Mouse (Mus musculus) bone marrow, adult 2 months (tissue): ENCODE results near the gene Abcb6. TPM values are rescaled to one million over a fixed set of nuclear protein-coding genes. Genes with fewer than 3 reads are reported as not detected.

Experiments used
- H3K27ac ChIP-seq: fragments of 200-500 bp; 2 replicates; pipeline ENCODE4 v1.5.1; 2012; ENCODE audit warnings: low read depth, mild to moderate bottlenecking, control low read depth, inconsistent platforms, low read length; ENCODE audit not compliant: control insufficient read depth, poor library complexity, insufficient read depth
- H3K4me1 ChIP-seq: fragments of 200-500 bp; 2 replicates; pipeline ENCODE4 v1.6.1; 2011; ENCODE audit warnings: low read length; ENCODE audit not compliant: control insufficient read depth, insufficient read depth
- H3K4me3 ChIP-seq: fragments of 200-500 bp; replicated peaks from 2 replicates; pipeline ENCODE3; 2011; ENCODE audit warnings: mild to moderate bottlenecking, low read depth, low read length, control low read depth; ENCODE audit not compliant: control insufficient read depth
- CTCF ChIP-seq: fragments of 200-500 bp; IDR thresholded peaks from 2 replicates; pipeline ENCODE4 v1.5.1; 2011; ENCODE audit warnings: low read length, control low read depth; ENCODE audit not compliant: control insufficient read depth, insufficient read depth
- POLR2A ChIP-seq: fragments of 200-500 bp; IDR thresholded peaks from 2 replicates; pipeline ENCODE4 v1.6.1; 2011; ENCODE audit warnings: low read depth, mild to moderate bottlenecking, control low read depth, low read length, borderline replicate concordance; ENCODE audit not compliant: control insufficient read depth
- WGBS: fragments of 180-500 bp; shearing (Covaris S2); methylation state at CpG from one replicate; pipeline ENCODE4 v1.1.7; 2018; 5-methylcytosine and 5-hydroxymethylcytosine counted together
- polyA plus RNA-seq: library from polyadenylated mRNA; stranded (reverse); fragments of >200 nt; gene quantifications from 2 replicates; pipeline ENCODE4 v1.2.4, GENCODE M21; 2011; ENCODE audit warnings: low replicate concordance; ENCODE audit not compliant: missing spikeins, insufficient read depth, insufficient read length

Gene Abcb6
- polyA plus RNA-seq, 1 experiment: 182 TPM

DNA sequence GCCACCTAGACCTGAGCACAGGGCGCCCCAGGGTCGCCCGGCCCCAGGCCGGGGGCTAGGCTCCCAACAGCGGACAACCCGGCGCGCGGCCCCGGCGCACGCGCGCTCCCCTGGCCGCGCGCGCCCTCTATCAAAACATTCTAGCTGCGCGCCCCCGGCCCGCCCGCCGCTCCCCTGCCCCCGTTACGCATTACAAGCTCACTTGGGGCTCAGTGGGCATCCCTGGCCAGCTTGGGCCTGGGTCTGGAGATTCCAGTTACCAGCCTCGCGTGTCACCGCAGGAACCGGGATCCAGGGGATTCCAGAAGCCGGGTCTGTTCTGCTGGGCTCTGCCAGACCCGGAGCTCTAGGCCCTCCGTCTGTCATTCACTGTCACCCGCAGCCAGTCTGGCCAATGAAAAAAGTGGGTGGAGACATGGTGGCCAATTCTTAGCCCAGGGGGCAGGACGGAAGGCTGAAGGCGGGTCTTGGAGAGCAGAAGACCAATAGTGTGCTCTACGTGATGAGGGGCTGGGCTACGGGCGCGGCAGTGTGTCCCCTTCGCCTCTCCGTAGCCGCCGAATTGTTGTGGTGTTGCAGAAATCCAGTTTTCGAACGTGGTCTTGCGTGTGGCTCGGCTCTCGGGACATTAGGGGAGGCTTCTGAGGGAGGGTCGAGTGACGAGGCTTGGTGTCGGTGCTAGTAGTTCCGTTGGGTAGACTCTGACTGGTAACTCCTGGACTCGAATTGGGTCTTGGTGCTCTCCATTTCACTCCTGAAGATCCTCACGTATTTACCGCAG is 11.6 kb upstream of the Abcb6 start, which contains the start of the genes Ankzf1 and Atg9a:
TSS of gene Ankzf1 (plus strand) at position 530 of the 781 bp plus-strand sequence.
TSS of gene Atg9a (minus strand) at position 575 of the 781 bp plus-strand sequence.
- WGBS: 1% methylated on average over 56 of the region's 56 CpGs
- peak; percentile 67; the same call in 1 of the 2 replicates for TF ChIP-seq POLR2A
- no peak for TF ChIP-seq CTCF
- H3K4me1 ChIP-seq: peaks cover 1% of the 10 kb centered on the region; the same call in 1 of the 2 replicates
- peak within 1 kb of the TSS; percentile 85 for H3K4me3 ChIP-seq
- peak within 1 kb of the TSS; percentile 92 for H3K27ac ChIP-seq

DNA sequence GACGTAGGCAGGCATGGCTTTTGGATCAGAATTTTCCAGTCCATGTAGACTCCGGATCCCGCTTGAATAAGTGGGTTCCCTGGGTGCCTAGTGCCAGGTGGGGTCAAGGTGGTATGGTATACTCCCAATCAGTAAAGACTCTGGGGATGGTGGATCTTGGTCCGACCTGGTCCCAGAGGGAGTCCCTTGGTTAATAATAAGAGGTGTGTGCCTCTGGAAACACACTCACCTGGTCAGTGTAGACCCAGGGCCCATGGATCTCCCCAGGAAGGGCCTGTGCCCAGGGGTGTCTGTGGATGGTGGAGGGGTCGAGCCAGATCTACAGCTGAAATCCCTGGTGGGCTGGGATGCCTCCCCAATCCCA is 11.0 kb upstream of the Abcb6 start:
- H3K4me1 ChIP-seq: peaks cover 1% of the 10 kb centered on the region; the same call in 1 of the 2 replicates
- no peak for TF ChIP-seq CTCF
- no peak for TF ChIP-seq POLR2A
- peak overlapping the region; percentile 85 for H3K4me3 ChIP-seq
- H3K27ac ChIP-seq: peak overlapping the region; percentile 84
- 48% methylated on average over 5 of the region's 5 CpGs for WGBS

GRCm38 (mm10) chr1:75190577-75190976 is 10.4 kb upstream of the Abcb6 start:
- TF ChIP-seq CTCF: no peak
- no peak for TF ChIP-seq POLR2A
- 44% methylated on average over 2 of the region's 2 CpGs for WGBS
- H3K27ac ChIP-seq: no peak overlapping the region
- H3K4me1 ChIP-seq: peaks cover 1% of the 10 kb centered on the region; the same call in 1 of the 2 replicates
- H3K4me3 ChIP-seq: peak overlapping the region; percentile 7

DNA sequence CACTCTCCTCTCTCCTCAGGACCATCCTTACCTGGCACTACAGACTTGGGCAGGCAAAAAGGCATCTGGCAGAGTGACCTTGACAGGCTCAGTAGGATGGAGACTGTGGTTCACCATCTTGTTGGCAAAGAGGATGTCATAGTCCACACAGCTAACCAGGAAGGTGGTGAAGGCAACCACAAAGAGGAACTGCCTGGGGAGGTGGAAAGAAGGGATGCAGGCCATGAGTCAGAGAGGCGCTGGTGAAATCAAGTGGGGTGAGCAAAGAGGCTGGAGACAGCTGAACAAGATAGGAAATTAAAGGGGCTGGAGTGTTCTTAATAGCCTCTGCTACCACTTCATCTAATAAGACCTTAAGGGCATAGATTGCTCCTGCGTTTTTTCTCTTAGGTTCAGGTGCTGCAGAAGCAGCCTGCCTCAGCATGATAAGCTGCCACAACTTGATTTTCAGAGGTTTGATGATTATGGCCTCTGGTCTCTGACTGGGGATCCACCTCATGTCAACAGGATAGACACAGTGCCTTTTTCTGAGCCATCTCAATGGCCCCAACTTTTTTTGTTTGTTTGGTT is 7.8 kb upstream of the Abcb6 start:
- TF ChIP-seq CTCF (no peak), POLR2A (no peak)
- Histone ChIP-seq H3K27ac (peak overlapping the region; percentile 39; the same call in 1 of the 2 replicates), H3K4me1 (peaks cover 1% of the 10 kb centered on the region; the same call in 1 of the 2 replicates), H3K4me3 (no peak overlapping the region)
- WGBS: 8% methylated on average over 2 of the region's 2 CpGs

DNA sequence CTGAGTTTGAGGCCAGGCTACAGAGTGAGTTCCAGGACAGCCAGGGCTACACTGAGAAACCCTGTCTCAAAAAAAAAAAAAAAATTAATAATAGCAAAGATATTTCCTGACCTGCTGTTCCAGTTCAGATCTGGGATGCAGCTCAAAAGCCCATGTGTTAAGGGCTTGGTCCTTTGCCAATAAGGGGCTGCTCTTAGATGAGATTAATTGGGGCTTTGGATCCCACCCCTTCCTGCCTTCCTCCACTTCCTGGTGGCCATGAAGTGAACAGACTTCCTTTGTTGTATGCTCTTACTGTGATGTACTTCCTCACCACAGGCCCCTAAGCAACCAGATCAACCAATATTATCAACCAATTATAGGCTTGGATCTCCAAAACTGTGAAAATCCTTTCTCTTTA is 6.9 kb upstream of the Abcb6 start:
- no peak overlapping the region for H3K27ac ChIP-seq
- H3K4me1 ChIP-seq: peaks cover 1% of the 10 kb centered on the region; the same call in 1 of the 2 replicates
- TF ChIP-seq CTCF (no peak), POLR2A (no peak)
- H3K4me3 ChIP-seq: no peak overlapping the region

DNA sequence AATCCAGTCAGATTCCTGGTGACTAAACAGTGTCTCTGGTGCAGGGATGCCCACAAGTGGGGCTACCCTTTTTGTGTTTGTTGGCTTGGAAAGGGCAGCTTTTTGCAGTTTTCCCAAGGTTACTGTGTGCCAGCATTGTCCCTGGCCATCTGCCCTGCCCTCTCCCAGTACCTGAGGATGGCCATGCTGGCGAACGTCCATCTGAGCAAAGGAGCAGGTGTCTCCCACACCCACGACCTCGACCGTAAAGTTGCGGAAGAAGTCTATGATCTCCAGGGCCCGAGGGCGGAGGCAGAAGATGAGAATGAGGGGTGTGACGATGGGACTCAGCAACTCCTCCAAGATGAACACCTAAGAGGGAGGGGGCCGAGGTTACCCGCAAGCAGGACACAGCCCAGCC is 5.3 kb upstream of the Abcb6 start:
- Histone ChIP-seq H3K4me3 (no peak overlapping the region), H3K27ac (no peak overlapping the region), H3K4me1 (peaks cover 1% of the 10 kb centered on the region; the same call in 1 of the 2 replicates)
- 91% methylated on average over 11 of the region's 11 CpGs for WGBS
- TF ChIP-seq POLR2A (no peak), CTCF (no peak)

DNA sequence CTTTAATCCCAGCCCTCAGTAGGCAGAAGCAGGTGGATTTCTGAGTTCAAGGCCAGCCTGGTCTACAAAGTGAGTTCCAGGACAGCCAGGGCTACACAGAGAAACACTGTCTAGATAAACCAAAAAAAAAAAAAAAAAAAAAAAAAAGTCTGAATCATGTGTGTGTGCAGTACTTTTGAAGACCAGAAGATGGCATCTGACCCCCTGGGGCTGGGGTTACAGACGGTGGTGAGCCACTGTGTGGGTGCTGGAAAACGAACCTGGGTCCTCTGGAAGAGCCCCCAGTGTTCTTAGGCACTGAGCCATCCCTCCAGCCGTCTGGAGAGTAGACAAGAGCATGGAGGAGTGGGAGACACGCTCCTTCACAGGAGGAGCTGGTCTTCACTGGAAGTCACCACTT is 2.0 kb upstream of the Abcb6 start:
- no peak overlapping the region for H3K4me3 ChIP-seq
- WGBS: 83% methylated on average over 4 of the region's 4 CpGs
- H3K27ac ChIP-seq: no peak overlapping the region
- no peaks in the 10 kb centered on the region; the same call in 1 of the 2 replicates for H3K4me1 ChIP-seq
- TF ChIP-seq CTCF (no peak; the same call in 1 of the 2 replicates), POLR2A (no peak)

GRCm38 (mm10) chr1:75181377-75181870 is 1.2 kb upstream of the Abcb6 start:
- no peak for TF ChIP-seq POLR2A
- TF ChIP-seq CTCF: no peak
- H3K4me3 ChIP-seq: no peak overlapping the region
- no peak overlapping the region for H3K27ac ChIP-seq
- WGBS: 93% methylated on average over 4 of the region's 4 CpGs
- H3K4me1 ChIP-seq: no peaks in the 10 kb centered on the region; the same call in 1 of the 2 replicates
